Mouse (Mus musculus) liver, postnatal 0 days (tissue): Measurements from ENCODE around the gene Atcay.

Experiments
- CTCF ChIP-seq: sonication (generic); IDR thresholded peaks from 2 replicates; pipeline ENCODE4 v1.5.1; 2016; ENCODE audit warnings: antibody characterized with exemption, low read depth
- EP300 ChIP-seq: IDR thresholded peaks from 2 replicates; pipeline ENCODE4 v1.6.1; 2016; ENCODE audit warnings: antibody characterized with exemption, low read depth, mild to moderate bottlenecking

DNA sequence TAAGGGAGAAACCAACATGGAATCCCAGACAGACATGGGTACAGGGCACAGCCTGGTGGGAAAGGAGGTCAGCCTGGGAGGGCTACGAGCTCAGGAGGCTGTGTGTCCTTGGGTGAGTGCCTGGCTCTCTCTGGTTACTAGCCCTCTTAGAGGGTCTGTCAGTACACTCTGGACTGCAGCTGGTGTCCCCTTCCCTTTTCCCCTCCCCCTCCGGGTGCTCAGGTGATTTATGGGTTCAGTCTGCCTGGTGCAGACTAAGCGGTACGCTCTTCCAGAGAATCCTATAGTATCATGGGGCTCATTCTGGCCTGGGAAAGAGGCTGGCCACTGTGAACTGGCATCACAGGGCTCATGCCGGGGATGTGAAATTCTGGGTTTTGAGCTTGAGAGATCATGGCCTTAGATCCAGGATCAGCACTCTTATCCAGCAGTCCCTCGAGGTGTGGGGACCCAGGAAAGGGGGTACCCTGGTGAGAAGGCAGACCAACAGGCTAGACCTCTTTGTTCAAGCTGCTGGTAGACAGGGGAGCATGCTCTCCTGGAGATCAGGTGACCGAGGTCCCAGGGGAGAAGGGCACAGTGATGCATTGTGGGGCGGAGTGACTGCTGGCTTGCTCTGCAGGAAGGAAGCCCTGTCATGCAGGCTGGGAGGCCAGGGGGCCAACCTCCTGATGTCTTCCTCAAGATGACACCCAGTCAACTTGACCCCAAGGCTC is 68.9 kb downstream of the Atcay start:
- no peak for TF ChIP-seq CTCF
- no peak for TF ChIP-seq EP300
